Comparison of ENCODE assay signal across 11 mouse cellular contexts in the genomic region with DNA sequence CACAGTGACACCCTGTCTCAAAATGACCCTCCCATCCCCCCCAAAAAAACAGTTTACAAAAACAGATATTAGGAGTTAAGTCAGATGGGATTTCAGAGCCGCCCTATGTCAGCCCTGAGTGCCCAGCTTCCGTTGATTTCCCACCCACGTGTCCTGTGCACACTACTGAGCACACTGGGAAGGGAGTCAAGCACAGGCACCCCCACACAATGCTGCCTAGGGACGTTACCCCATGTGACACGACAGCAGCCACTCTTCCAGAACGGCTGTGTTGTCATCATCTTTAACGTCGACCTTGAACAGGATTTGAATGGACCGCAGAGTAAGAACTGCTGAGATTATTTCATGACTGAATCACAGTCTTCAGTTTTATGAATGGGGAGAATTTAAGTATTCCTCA.
DNase-seq lines count a peak whose midpoint lies in the region; ATAC-seq and TF ChIP-seq lines count a peak whose summit lies in the region.
"Had no signal": no experiment of that assay in that cellular context is flagged by ENCODE, and none has a peak within 500 bp of the region (broad histone marks: within the 10 kb centered on the region; RNA-seq: fewer than 3 reads in every experiment).

No protein-coding gene starts in this region.

- H3K27me3 ChIP-seq in hindbrain, embryonic 11.5 days (ENCODE audit: control insufficient read depth, insufficient read depth, low read length): no peaks in the 10 kb centered on the region
- H3K27me3 ChIP-seq in hindbrain, embryonic 16.5 days (replicated peaks; ENCODE audit: control insufficient read depth, insufficient read depth, low read length): no peaks in the 10 kb centered on the region
- no peaks in the 10 kb centered on the region for H3K27me3 ChIP-seq in neural tube, embryonic 13.5 days
- no peaks in the 10 kb centered on the region for H3K27me3 ChIP-seq in kidney, embryonic 16.5 days (ENCODE audit: insufficient read depth, low read length)
- H3K27me3 ChIP-seq in testis, adult 2 months (ENCODE audit: control insufficient read depth, insufficient read depth, low read length): no peaks in the 10 kb centered on the region
- no peaks in the 10 kb centered on the region for H3K27me3 ChIP-seq in limb, embryonic 10.5 days (ENCODE audit: low read depth, poor library complexity, severe bottlenecking)

- no peak overlapping the region for H3K4me3 ChIP-seq in hindbrain, embryonic 11.5 days (ENCODE audit: low read depth, low read length)
- no peak overlapping the region for H3K4me3 ChIP-seq in hindbrain, embryonic 16.5 days (ENCODE audit: low read length)
- no peak overlapping the region for H3K4me3 ChIP-seq in neural tube, embryonic 13.5 days
- no peak overlapping the region for H3K4me3 ChIP-seq in kidney, embryonic 16.5 days (ENCODE audit: low read length)
- no peak overlapping the region for H3K4me3 ChIP-seq in testis, adult 2 months (ENCODE audit: control insufficient read depth, low read depth, low read length)
- H3K4me3 ChIP-seq in limb, embryonic 10.5 days: no peak overlapping the region
- H3K4me3 ChIP-seq: erythroblast, embryonic 14.5 days; heart, adult 2 months had no signal

- no peak for ATAC-seq in hindbrain, embryonic 11.5 days (ENCODE audit: low FRiP score)
- no peak for ATAC-seq in hindbrain, embryonic 16.5 days
- ATAC-seq in neural tube, embryonic 13.5 days (ENCODE audit: low read depth): peak; percentile 47; the same call in 1 of the 2 replicates
- ATAC-seq in kidney, embryonic 16.5 days (ENCODE audit: low FRiP score, low TSS enrichment): peak; percentile 86

- H3K36me3 ChIP-seq in hindbrain, embryonic 11.5 days (ENCODE audit: control insufficient read depth, insufficient read depth, low read length): no peaks in the 10 kb centered on the region
- peaks cover 1% of the 10 kb centered on the region; the same call in 1 of the 2 replicates for H3K36me3 ChIP-seq in hindbrain, embryonic 16.5 days (ENCODE audit: control insufficient read depth, insufficient read depth, low read length)
- H3K36me3 ChIP-seq in neural tube, embryonic 13.5 days: peaks cover 32% of the 10 kb centered on the region
- H3K36me3 ChIP-seq in kidney, embryonic 16.5 days (ENCODE audit: insufficient read depth, low read length): peaks cover 22% of the 10 kb centered on the region
- no peaks in the 10 kb centered on the region; the same call in 1 of the 2 replicates for H3K36me3 ChIP-seq in testis, adult 2 months (ENCODE audit: control insufficient read depth, insufficient read depth, low read length)
- H3K36me3 ChIP-seq in limb, embryonic 10.5 days: peaks cover 93% of the 10 kb centered on the region

- no peak for TF ChIP-seq POLR2A in testis, adult 2 months (IDR thresholded peaks at IDR 0.05; ENCODE audit: control insufficient read depth, low read depth, low read length)

- no peak overlapping the region for H3K4me2 ChIP-seq in hindbrain, embryonic 11.5 days (replicated peaks; ENCODE audit: low read depth, low read length)
- no peak overlapping the region for H3K4me2 ChIP-seq in hindbrain, embryonic 16.5 days (ENCODE audit: low read length)
- no peak overlapping the region for H3K4me2 ChIP-seq in neural tube, embryonic 13.5 days
- no peak overlapping the region for H3K4me2 ChIP-seq in kidney, embryonic 16.5 days (replicated peaks; ENCODE audit: low read depth, low read length)

- peak overlapping the region; percentile 30; the same call in 1 of the 2 replicates for H3K27ac ChIP-seq in hindbrain, embryonic 11.5 days (ENCODE audit: low read depth, low read length)
- no peak overlapping the region for H3K27ac ChIP-seq in hindbrain, embryonic 16.5 days (ENCODE audit: low read depth, low read length)
- H3K27ac ChIP-seq in neural tube, embryonic 13.5 days (replicated peaks): 0 out of 2 replicates have a peak overlapping the region, but pooled peaks have one; percentile 14
- H3K27ac ChIP-seq in kidney, embryonic 16.5 days (ENCODE audit: low read length): peak overlapping the region; percentile 48; the same call in 1 of the 2 replicates
- no peak overlapping the region for H3K27ac ChIP-seq in testis, adult 2 months (ENCODE audit: control insufficient read depth, insufficient read depth, low read depth, low read length)
- no peak overlapping the region for H3K27ac ChIP-seq in limb, embryonic 10.5 days
- H3K27ac ChIP-seq: heart, adult 2 months; liver, embryonic 14.5 days had no signal

- DNase-seq in hindbrain, embryonic 11.5 days (ENCODE audit: low spot score): no peak
- DNase-seq in neural tube, embryonic 10.5 days (ENCODE audit: extremely low spot score, low spot score): no peak
- DNase-seq in limb, embryonic 10.5 days (ENCODE audit: low spot score): no peak
- DNase-seq: cerebellum, postnatal 14 days had no signal

- peak; percentile 7; the same call in 1 of the 2 replicates for TF ChIP-seq CTCF in testis, adult 2 months (IDR thresholded peaks at IDR 0.05; ENCODE audit: control insufficient read depth, insufficient read depth, insufficient replicate concordance, low read depth, low read length)

- WGBS in hindbrain, embryonic 11.5 days: 91% methylated on average over 9 of the region's 9 CpGs
- 68% methylated on average over 9 of the region's 9 CpGs for WGBS in hindbrain, embryonic 16.5 days
- WGBS in neural tube, embryonic 13.5 days: 70% methylated on average over 9 of the region's 9 CpGs
- 25% methylated on average over 9 of the region's 9 CpGs for WGBS in kidney, embryonic 16.5 days
- 91% methylated on average over 9 of the region's 9 CpGs for WGBS in limb, embryonic 10.5 days

- no peak overlapping the region for H3K9ac ChIP-seq in hindbrain, embryonic 11.5 days (ENCODE audit: low read depth, low read length)
- H3K9ac ChIP-seq in hindbrain, embryonic 16.5 days (ENCODE audit: low read depth, low read length): no peak overlapping the region
- no peak overlapping the region for H3K9ac ChIP-seq in neural tube, embryonic 13.5 days
- H3K9ac ChIP-seq in kidney, embryonic 16.5 days (replicated peaks; ENCODE audit: low read length): no peak overlapping the region
- H3K9ac ChIP-seq: liver, embryonic 14.5 days had no signal

- H3K9me3 ChIP-seq in hindbrain, embryonic 11.5 days (ENCODE audit: control insufficient read depth, low read length): no peaks in the 10 kb centered on the region
- H3K9me3 ChIP-seq in hindbrain, embryonic 16.5 days (ENCODE audit: control insufficient read depth, low read length): no peaks in the 10 kb centered on the region
- no peaks in the 10 kb centered on the region for H3K9me3 ChIP-seq in neural tube, embryonic 13.5 days
- no peaks in the 10 kb centered on the region for H3K9me3 ChIP-seq in kidney, embryonic 16.5 days (ENCODE audit: low read length)
- H3K9me3 ChIP-seq in limb, embryonic 10.5 days (replicated peaks): no peaks in the 10 kb centered on the region

- no peaks in the 10 kb centered on the region for H3K4me1 ChIP-seq in hindbrain, embryonic 11.5 days (replicated peaks; ENCODE audit: control insufficient read depth, insufficient read depth, low read length)
- no peaks in the 10 kb centered on the region for H3K4me1 ChIP-seq in hindbrain, embryonic 16.5 days (ENCODE audit: control insufficient read depth, insufficient read depth, low read depth, low read length)
- peaks cover 17% of the 10 kb centered on the region for H3K4me1 ChIP-seq in neural tube, embryonic 13.5 days (replicated peaks)
- peaks cover 15% of the 10 kb centered on the region for H3K4me1 ChIP-seq in kidney, embryonic 16.5 days (ENCODE audit: insufficient read depth, low read length)
- peaks cover 6% of the 10 kb centered on the region for H3K4me1 ChIP-seq in testis, adult 2 months (ENCODE audit: control insufficient read depth, insufficient read depth, low read length)
- H3K4me1 ChIP-seq in limb, embryonic 10.5 days: no peaks in the 10 kb centered on the region

Comparison
In these comparisons a context has a peak if more than half of its experiments do, and no peak if none do; other contexts are left out.
1. H3K27ac ChIP-seq: peak in hindbrain, embryonic 11.5 days (single experiment), neural tube, embryonic 13.5 days (single experiment) and kidney, embryonic 16.5 days (single experiment); none in hindbrain, embryonic 16.5 days (single experiment), testis, adult 2 months (single experiment) and limb, embryonic 10.5 days (single experiment).
2. ATAC-seq: peak in neural tube, embryonic 13.5 days (single experiment) and kidney, embryonic 16.5 days (single experiment); none in hindbrain, embryonic 11.5 days (single experiment) and hindbrain, embryonic 16.5 days (single experiment).